Mouse (Mus musculus) small intestine, adult 2 months (tissue): ENCODE measurements around the gene Zfp648.

Experiments
- CTCF ChIP-seq: fragments of 200-500 bp; IDR thresholded peaks from 2 replicates; pipeline ENCODE4 v1.5.1; 2012; ENCODE audit warnings: low read depth, mild to moderate bottlenecking, control low read depth, inconsistent platforms, low read length, moderate library complexity, mixed read lengths; ENCODE audit not compliant: insufficient replicate concordance, insufficient read length; ENCODE audit errors: extremely low read depth
- POLR2A ChIP-seq: fragments of 200-500 bp; IDR thresholded peaks from 2 replicates; pipeline ENCODE4 v1.6.1; 2012; ENCODE audit warnings: low read depth, mild to moderate bottlenecking, control low read depth, inconsistent platforms, low read length, moderate library complexity

GRCm38 (mm10) chr1:154183077-154183751, 17.8 kb upstream of the Zfp648 start:
- no peak for TF ChIP-seq POLR2A
- no peak for TF ChIP-seq CTCF
